ENCODE assay signal across 8 mouse cellular contexts in the genomic region with DNA sequence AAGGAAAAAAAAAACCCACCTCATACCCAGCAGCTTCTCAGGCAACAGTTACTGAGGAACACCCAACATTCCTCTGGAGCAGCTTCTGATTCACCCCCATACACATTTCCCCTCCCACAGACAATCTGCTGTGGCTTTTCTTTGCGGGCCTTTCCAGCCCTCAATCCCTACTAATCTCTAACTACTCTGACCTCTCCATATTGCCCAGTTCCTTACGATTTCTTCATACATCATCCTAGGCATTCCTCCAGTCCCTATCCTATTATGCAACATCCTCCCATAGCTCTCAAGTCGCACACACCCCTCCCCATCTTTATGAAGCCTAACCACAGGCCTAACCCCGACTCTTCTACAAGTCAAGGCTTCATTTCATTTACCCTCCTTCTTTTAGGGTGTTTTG. TPM values are rescaled to one million over a fixed set of nuclear protein-coding genes. Genes with fewer than 3 reads are reported as not detected.
DNase-seq lines count a peak whose midpoint lies in the region; ATAC-seq and TF ChIP-seq lines count a peak whose summit lies in the region.

No protein-coding gene starts in this region.

- H3K4me1 ChIP-seq in heart, embryonic 11.5 days (ENCODE audit: control insufficient read depth, insufficient read depth, low read length) = peaks cover 9% of the 10 kb centered on the region; the same call in 1 of the 2 replicates
- H3K4me1 ChIP-seq in E14TG2a.4 (replicated peaks; ENCODE audit: low read depth, low read length) = peaks cover 50% of the 10 kb centered on the region
- peaks cover 10% of the 10 kb centered on the region for H3K4me1 ChIP-seq in forebrain, embryonic 14.5 days (ENCODE audit: control insufficient read depth, insufficient read depth, low read length)
- peaks cover 9% of the 10 kb centered on the region for H3K4me1 ChIP-seq in limb, embryonic 14.5 days (ENCODE audit: control insufficient read depth, insufficient read depth, low read length)

- no peak for ATAC-seq in heart, embryonic 11.5 days (replicated peaks; ENCODE audit: insufficient number of reproducible peaks, low FRiP score, low TSS enrichment)
- ATAC-seq in forebrain, embryonic 14.5 days = no peak
- no peak for ATAC-seq in limb, embryonic 14.5 days (ENCODE audit: low FRiP score, low read depth)

- H3K27me3 ChIP-seq in heart, embryonic 11.5 days (ENCODE audit: control insufficient read depth, insufficient read depth, low read length) = no peaks in the 10 kb centered on the region
- no peaks in the 10 kb centered on the region for H3K27me3 ChIP-seq in E14TG2a.4 (ENCODE audit: insufficient read depth, low read length)
- no peaks in the 10 kb centered on the region for H3K27me3 ChIP-seq in forebrain, embryonic 14.5 days (replicated peaks; ENCODE audit: control insufficient read depth, insufficient read depth, low read length)
- no peaks in the 10 kb centered on the region for H3K27me3 ChIP-seq in limb, embryonic 14.5 days (ENCODE audit: control insufficient read depth, insufficient read depth, low read length)

- intact Hi-C loops in heart, postnatal 14 days (cut with DNase I) = no loop called here

- TF ChIP-seq POLR2A in limb, embryonic 14.5 days (IDR thresholded peaks at IDR 0.05; ENCODE audit: borderline replicate concordance, extremely low read depth, insufficient read depth, insufficient read length) = no peak

- 38% methylated on average over 4 of the region's 4 CpGs for WGBS in heart, embryonic 11.5 days (ENCODE audit: insufficient replicate concordance)
- 85% methylated on average over 4 of the region's 4 CpGs for WGBS in forebrain, embryonic 14.5 days
- WGBS in limb, embryonic 14.5 days = 58% methylated on average over 4 of the region's 4 CpGs

- peak overlapping the region; percentile 75 for H3K4me3 ChIP-seq in heart, embryonic 11.5 days (ENCODE audit: low read depth, low read length)
- peak overlapping the region; percentile 99 for H3K4me3 ChIP-seq in E14TG2a.4 (replicated peaks; ENCODE audit: low read length)
- peak overlapping the region; percentile 93 for H3K4me3 ChIP-seq in forebrain, embryonic 14.5 days (ENCODE audit: low read depth, low read length)
- peak overlapping the region; percentile 73 for H3K4me3 ChIP-seq in limb, embryonic 14.5 days (replicated peaks; ENCODE audit: low read length)

- peak overlapping the region; percentile 36; the same call in 1 of the 2 replicates for H3K27ac ChIP-seq in heart, embryonic 11.5 days (ENCODE audit: low read depth, low read length)
- no peak overlapping the region for H3K27ac ChIP-seq in forebrain, embryonic 14.5 days (ENCODE audit: low read depth, low read length)
- no peak overlapping the region for H3K27ac ChIP-seq in limb, embryonic 14.5 days (replicated peaks; ENCODE audit: low read depth, low read length)

- H3K9me3 ChIP-seq in heart, embryonic 11.5 days (replicated peaks; ENCODE audit: control insufficient read depth, low read length) = no peaks in the 10 kb centered on the region
- no peaks in the 10 kb centered on the region for H3K9me3 ChIP-seq in E14TG2a.4 (ENCODE audit: low read length)
- H3K9me3 ChIP-seq in forebrain, embryonic 14.5 days (replicated peaks; ENCODE audit: control insufficient read depth, low read length) = no peaks in the 10 kb centered on the region
- no peaks in the 10 kb centered on the region for H3K9me3 ChIP-seq in limb, embryonic 14.5 days (ENCODE audit: control insufficient read depth, low read length)

- TF ChIP-seq CTCF in E14TG2a.4 (conservative IDR thresholded peaks at IDR 0.05; ENCODE audit: low read length) = no peak

- peak overlapping the region; percentile 63 for H3K9ac ChIP-seq in heart, embryonic 11.5 days (ENCODE audit: low read depth, low read length)
- peak overlapping the region; percentile 92 for H3K9ac ChIP-seq in forebrain, embryonic 14.5 days (ENCODE audit: low read length)
- peak overlapping the region; percentile 83; the same call in 1 of the 2 replicates for H3K9ac ChIP-seq in limb, embryonic 14.5 days (ENCODE audit: low read depth, low read length, severe bottlenecking)

- H3K4me2 ChIP-seq in heart, embryonic 11.5 days = peak overlapping the region; percentile 81
- H3K4me2 ChIP-seq in forebrain, embryonic 14.5 days (ENCODE audit: low read length) = peak overlapping the region; percentile 81
- peak overlapping the region; percentile 61 for H3K4me2 ChIP-seq in limb, embryonic 14.5 days (replicated peaks; ENCODE audit: low read depth, low read length, severe bottlenecking)

- H3K36me3 ChIP-seq in heart, embryonic 11.5 days (ENCODE audit: control insufficient read depth, insufficient read depth, low read length) = 0 out of 2 replicates have a peak, but pooled peaks cover 2% of the 10 kb centered on the region
- H3K36me3 ChIP-seq in E14TG2a.4 (ENCODE audit: insufficient read depth, low read length) = peaks cover 34% of the 10 kb centered on the region
- H3K36me3 ChIP-seq in forebrain, embryonic 14.5 days (ENCODE audit: control insufficient read depth, insufficient read depth, low read length) = 0 out of 2 replicates have a peak, but pooled peaks cover 6% of the 10 kb centered on the region
- peaks cover 9% of the 10 kb centered on the region; the same call in 1 of the 2 replicates for H3K36me3 ChIP-seq in limb, embryonic 14.5 days (ENCODE audit: control insufficient read depth, insufficient read depth, low read length)

- DNase-seq in heart, postnatal 14 days = no peak
- DNase-seq in forebrain, embryonic 14.5 days (ENCODE audit: low spot score) = no peak
- DNase-seq in limb, embryonic 14.5 days (ENCODE audit: low spot score) = no peak
- DNase-seq in telencephalon, adult 2 months (ENCODE audit: low read depth, low spot score) = peak; percentile 76
- DNase-seq in adrenal gland, adult 8-10 months = no peak
- DNase-seq in kidney, postnatal 25 days = no peak

RNA-seq across cellular contexts. Expression of a gene that starts 1.6 kb away (rescaled TPM):
- 11.8 and 14.0 TPM in 2 replicates for polyA plus RNA-seq in heart, embryonic 11.5 days (2014; fragmentation: Nextera tagmentation; extraction: Ambion mirVana)
- 10 to 100 TPM; 18.3 to 19.2 TPM for total RNA-seq in heart, postnatal 14 days (2021)
- 14.2 and 16.4 TPM in 2 replicates for polyA plus RNA-seq in forebrain, embryonic 14.5 days (2014; fragmentation: Nextera tagmentation; extraction: Ambion mirVana)
- polyA plus RNA-seq in limb, embryonic 14.5 days (2012; rRNA removed) = 35.1 and 41.2 TPM in 2 replicates
- 15.7 and 16.5 TPM in 2 replicates for polyA plus RNA-seq in limb, embryonic 14.5 days (2014; fragmentation: Nextera tagmentation; extraction: Ambion mirVana)
- total RNA-seq in adrenal gland, adult 8-10 months (2022) = 10 to 100 TPM; 47.4 to 69.4 (median 54.9) TPM

RNA-seq across cellular contexts. Expression of a gene that starts 5.7 kb away (rescaled TPM):
- 108 and 113 TPM in 2 replicates for polyA plus RNA-seq in heart, embryonic 11.5 days (2014; fragmentation: Nextera tagmentation; extraction: Ambion mirVana)
- total RNA-seq in heart, postnatal 14 days (2021) = 10 to 100 TPM; 32.4 to 32.5 TPM
- 225 and 235 TPM in 2 replicates for polyA plus RNA-seq in forebrain, embryonic 14.5 days (2014; fragmentation: Nextera tagmentation; extraction: Ambion mirVana)
- 125 and 130 TPM in 2 replicates for polyA plus RNA-seq in limb, embryonic 14.5 days (2012; rRNA removed)
- polyA plus RNA-seq in limb, embryonic 14.5 days (2014; fragmentation: Nextera tagmentation; extraction: Ambion mirVana) = 141 and 163 TPM in 2 replicates
- 10 to 100 TPM; 54.8 to 72.9 (median 63.4) TPM for total RNA-seq in adrenal gland, adult 8-10 months (2022)

RNA-seq across cellular contexts. Expression of a gene that starts 19.2 kb away (rescaled TPM):
- 0.53 and 0.83 TPM in 2 replicates for polyA plus RNA-seq in heart, embryonic 11.5 days (2014; fragmentation: Nextera tagmentation; extraction: Ambion mirVana)
- 10 to 100 TPM; 10.6 to 11.1 TPM for total RNA-seq in heart, postnatal 14 days (2021)
- 0.55 and 0.83 TPM in 2 replicates for polyA plus RNA-seq in forebrain, embryonic 14.5 days (2014; fragmentation: Nextera tagmentation; extraction: Ambion mirVana)
- 3.2 and 5.0 TPM in 2 replicates for polyA plus RNA-seq in limb, embryonic 14.5 days (2012; rRNA removed)
- 2.9 and 3.7 TPM in 2 replicates for polyA plus RNA-seq in limb, embryonic 14.5 days (2014; fragmentation: Nextera tagmentation; extraction: Ambion mirVana)
- total RNA-seq in adrenal gland, adult 8-10 months (2022) = 1 to 10 TPM in 1 of 4 experiments, under 1 TPM in 1, not detected in 2; 0.56 to 1.5 TPM

RNA-seq across cellular contexts. Expression of a gene that starts 28.7 kb away (rescaled TPM):
- polyA plus RNA-seq in heart, embryonic 11.5 days (2014; fragmentation: Nextera tagmentation; extraction: Ambion mirVana) = 57.7 and 61.8 TPM in 2 replicates
- total RNA-seq in heart, postnatal 14 days (2021) = 10 to 100 TPM; 29.5 to 33.5 TPM
- polyA plus RNA-seq in forebrain, embryonic 14.5 days (2014; fragmentation: Nextera tagmentation; extraction: Ambion mirVana) = 99.6 and 107 TPM in 2 replicates
- polyA plus RNA-seq in limb, embryonic 14.5 days (2012; rRNA removed) = 85.0 and 106 TPM in 2 replicates
- 65.7 and 73.1 TPM in 2 replicates for polyA plus RNA-seq in limb, embryonic 14.5 days (2014; fragmentation: Nextera tagmentation; extraction: Ambion mirVana)
- total RNA-seq in adrenal gland, adult 8-10 months (2022) = 10 to 100 TPM; 30.8 to 58.2 (median 43.5) TPM

RNA-seq across cellular contexts. Expression of a gene that starts 28.8 kb away (rescaled TPM):
- 6.5 and 7.6 TPM in 2 replicates for polyA plus RNA-seq in heart, embryonic 11.5 days (2014; fragmentation: Nextera tagmentation; extraction: Ambion mirVana)
- total RNA-seq in heart, postnatal 14 days (2021) = 1 to 10 TPM; 6.4 to 7.4 TPM
- polyA plus RNA-seq in forebrain, embryonic 14.5 days (2014; fragmentation: Nextera tagmentation; extraction: Ambion mirVana) = 31.4 and 31.8 TPM in 2 replicates
- 11.7 and 11.8 TPM in 2 replicates for polyA plus RNA-seq in limb, embryonic 14.5 days (2012; rRNA removed)
- 13.3 and 15.3 TPM in 2 replicates for polyA plus RNA-seq in limb, embryonic 14.5 days (2014; fragmentation: Nextera tagmentation; extraction: Ambion mirVana)
- total RNA-seq in adrenal gland, adult 8-10 months (2022) = 10 to 100 TPM in 3 of 4 experiments, 1 to 10 TPM in 1; 8.4 to 11.4 (median 10.4) TPM
